Mouse (Mus musculus) stomach, embryonic 16.5 days (tissue): ENCODE data around the gene Spink4. TPM values are rescaled to one million over a fixed set of nuclear protein-coding genes. Genes with fewer than 3 reads are reported as not detected.
A peak's percentile ranks its signal among the peaks of the same experiment; 100 is the strongest.

Experiments
- ATAC-seq: fragments of 200-750 bp; cut with Nextera tagmentation; 2 replicates; pipeline ENCODE4 v1.8.0; 2017; ENCODE audit warnings: moderate number of reproducible peaks, moderate TSS enrichment; ENCODE audit not compliant: insufficient read depth, low FRiP score
- H3K27ac ChIP-seq: fragments of 300-500 bp; sonication (generic); 2 replicates; pipeline ENCODE4 v1.5.1; 2014; ENCODE audit warnings: low read length
- H3K27me3 ChIP-seq: fragments of 300-500 bp; sonication (generic); 2 replicates; pipeline ENCODE4 v1.6.1; 2014; ENCODE audit warnings: low read length, control low read depth, mixed read lengths; ENCODE audit not compliant: control insufficient read depth, insufficient read depth
- H3K36me3 ChIP-seq: fragments of 300-500 bp; sonication (generic); 2 replicates; pipeline ENCODE4 v1.6.1; 2014; ENCODE audit warnings: low read length; ENCODE audit not compliant: control insufficient read depth, insufficient read depth
- H3K4me1 ChIP-seq: fragments of 300-500 bp; sonication (generic); 2 replicates; pipeline ENCODE4 v1.6.1; 2014; ENCODE audit warnings: low read length, control low read depth, mixed read lengths; ENCODE audit not compliant: control insufficient read depth, insufficient read depth
- H3K4me2 ChIP-seq: fragments of 300-500 bp; sonication (generic); 2 replicates; pipeline ENCODE4 v1.6.1; 2014; ENCODE audit warnings: low read depth, low read length, mixed read lengths
- H3K4me3 ChIP-seq: fragments of 300-500 bp; sonication (generic); replicated peaks from 2 replicates; pipeline ENCODE4 v1.5.1; 2014; ENCODE audit warnings: mild to moderate bottlenecking, low read length
- H3K9ac ChIP-seq: fragments of 300-500 bp; sonication (generic); 2 replicates; pipeline ENCODE4 v1.6.1; 2014; ENCODE audit warnings: low read length
- H3K9me3 ChIP-seq: fragments of 300-500 bp; sonication (generic); replicated peaks from 2 replicates; pipeline ENCODE4 v1.6.1; 2016; ENCODE audit warnings: low read length, control low read depth; ENCODE audit not compliant: control insufficient read depth
- WGBS: fragments of 180-500 bp; shearing (Covaris S2); extraction: QIAGEN DNeasy Blood & Tissue Kit; methylation state at CpG from one replicate; pipeline ENCODE4 v1.1.7; 2014; 5-methylcytosine and 5-hydroxymethylcytosine counted together
- polyA plus RNA-seq: library from polyadenylated mRNA; unstranded; fragments of >200 nt; fragmentation: Nextera tagmentation; extraction: Ambion mirVana; gene quantifications from 2 replicates; pipeline ENCODE4 v1.2.1, GENCODE M21; 2015

Gene Spink4
- polyA plus RNA-seq, 1 experiment from 2014 or later = 40.3 TPM

- H3K9ac ChIP-seq = peak overlapping the region; percentile 93
- peak overlapping the region; percentile 96 for H3K4me3 ChIP-seq
- no peak for ATAC-seq
- peaks cover 9% of the 10 kb centered on the region for H3K36me3 ChIP-seq
- H3K4me2 ChIP-seq = peak overlapping the region; percentile 80
- H3K4me1 ChIP-seq = peaks cover 17% of the 10 kb centered on the region
- H3K9me3 ChIP-seq = no peaks in the 10 kb centered on the region
- H3K27ac ChIP-seq = peak overlapping the region; percentile 97
- no peaks in the 10 kb centered on the region for H3K27me3 ChIP-seq
- WGBS = 8% methylated on average over 11 of the region's 13 CpGs
Observed at GRCm38 (mm10) chr4:40969781-40970591, 50.1 kb downstream of the Spink4 start.

GRCm38 (mm10) chr4:40970592-40970841, 50.7 kb downstream of the Spink4 start:
- peak; percentile 45 for ATAC-seq
- WGBS = 1% methylated on average over 15 of the region's 16 CpGs

GRCm38 (mm10) chr4:40970842-40971701, 51.2 kb downstream of the Spink4 start, which contains the start of gene Nfx1:
Gene Nfx1, plus strand, starts transcription at chr4:40970906.
- H3K27me3 ChIP-seq = no peaks in the 10 kb centered on the region
- peak; percentile 95 for ATAC-seq
- peak within 1 kb of the TSS; percentile 93 for H3K9ac ChIP-seq
- peak within 1 kb of the TSS; percentile 96 for H3K4me3 ChIP-seq
- WGBS = under 1% methylated on average over 83 of the region's 85 CpGs
- 0 out of 2 replicates have a peak, but pooled peaks cover 5% of the 10 kb centered on the region for H3K36me3 ChIP-seq
- peaks cover 17% of the 10 kb centered on the region for H3K4me1 ChIP-seq
- H3K4me2 ChIP-seq = peak within 1 kb of the TSS; percentile 80
- no peaks in the 10 kb centered on the region for H3K9me3 ChIP-seq
- H3K27ac ChIP-seq = peak within 1 kb of the TSS; percentile 97

More at GRCm38 (mm10) chr4:40970592-40970841, 50.7 kb downstream of the Spink4 start:
- H3K36me3 ChIP-seq = peaks cover 9% of the 10 kb centered on the region; the same call in 1 of the 2 replicates
- H3K9me3 ChIP-seq = no peaks in the 10 kb centered on the region
- H3K9ac ChIP-seq = peak overlapping the region; percentile 93
- peak overlapping the region; percentile 96 for H3K4me3 ChIP-seq
- peak overlapping the region; percentile 80 for H3K4me2 ChIP-seq
- peak overlapping the region; percentile 97 for H3K27ac ChIP-seq
- H3K4me1 ChIP-seq = peaks cover 17% of the 10 kb centered on the region
- no peaks in the 10 kb centered on the region for H3K27me3 ChIP-seq

- peak overlapping the region; percentile 96 for H3K4me3 ChIP-seq
- 26% methylated on average over 13 of the region's 13 CpGs for WGBS
- ATAC-seq = no peak
Observed at GRCm38 (mm10) chr4:40971744-40972143, 51.9 kb downstream of the Spink4 start.

GRCm38 (mm10) chr4:40974011-40974410, 54.2 kb downstream of the Spink4 start:
- Histone ChIP-seq H3K4me3 (no peak overlapping the region), H3K4me2 (no peak overlapping the region), H3K27ac (no peak overlapping the region), H3K36me3 (0 out of 2 replicates have a peak, but pooled peaks cover 10% of the 10 kb centered on the region), H3K27me3 (no peaks in the 10 kb centered on the region), H3K9me3 (no peaks in the 10 kb centered on the region), H3K4me1 (peaks cover 17% of the 10 kb centered on the region), H3K9ac (no peak overlapping the region)
- 88% methylated on average over 1 of the region's 1 CpGs for WGBS
- ATAC-seq = no peak

More at GRCm38 (mm10) chr4:40971744-40972143, 51.9 kb downstream of the Spink4 start:
- Histone ChIP-seq H3K9ac (peak overlapping the region; percentile 93), H3K36me3 (0 out of 2 replicates have a peak, but pooled peaks cover 5% of the 10 kb centered on the region), H3K27ac (peak overlapping the region; percentile 97), H3K9me3 (no peaks in the 10 kb centered on the region), H3K27me3 (no peaks in the 10 kb centered on the region), H3K4me1 (peaks cover 17% of the 10 kb centered on the region), H3K4me2 (peak overlapping the region; percentile 77)

- no peak overlapping the region for H3K4me3 ChIP-seq
- ATAC-seq = no peak
- WGBS = 92% methylated on average over 3 of the region's 3 CpGs
- H3K4me1 ChIP-seq = peaks cover 11% of the 10 kb centered on the region
- no peaks in the 10 kb centered on the region for H3K27me3 ChIP-seq
- no peaks in the 10 kb centered on the region for H3K9me3 ChIP-seq
- no peak overlapping the region for H3K4me2 ChIP-seq
- H3K27ac ChIP-seq = no peak overlapping the region
- H3K36me3 ChIP-seq = 0 out of 2 replicates have a peak, but pooled peaks cover 10% of the 10 kb centered on the region
- no peak overlapping the region for H3K9ac ChIP-seq
Observed at GRCm38 (mm10) chr4:40975678-40976077, 55.8 kb downstream of the Spink4 start.

GRCm38 (mm10) chr4:40976651-40977050, 56.8 kb downstream of the Spink4 start:
- Histone ChIP-seq H3K9ac (no peak overlapping the region), H3K4me1 (peaks cover 11% of the 10 kb centered on the region), H3K4me3 (no peak overlapping the region), H3K9me3 (no peaks in the 10 kb centered on the region), H3K36me3 (0 out of 2 replicates have a peak, but pooled peaks cover 10% of the 10 kb centered on the region), H3K27me3 (no peaks in the 10 kb centered on the region), H3K27ac (no peak overlapping the region), H3K4me2 (no peak overlapping the region)
- no peak for ATAC-seq
- WGBS = 94% methylated on average over 10 of the region's 10 CpGs

GRCm38 (mm10) chr4:40979430-40979829, 59.6 kb downstream of the Spink4 start:
- no peak for ATAC-seq
- no peaks in the 10 kb centered on the region for H3K9me3 ChIP-seq
- H3K27ac ChIP-seq = no peak overlapping the region
- 86% methylated on average over 1 of the region's 1 CpGs for WGBS
- no peak overlapping the region for H3K9ac ChIP-seq
- no peak overlapping the region for H3K4me2 ChIP-seq
- no peak overlapping the region for H3K4me3 ChIP-seq
- H3K4me1 ChIP-seq = no peaks in the 10 kb centered on the region
- H3K36me3 ChIP-seq = 0 out of 2 replicates have a peak, but pooled peaks cover 6% of the 10 kb centered on the region
- H3K27me3 ChIP-seq = no peaks in the 10 kb centered on the region
